Mouse (Mus musculus): ENCODE results near the gene Mthfr. TPM values are rescaled to one million over a fixed set of nuclear protein-coding genes. Genes with fewer than 3 reads are reported as not detected.

The Mthfr gene
- polyA plus RNA-seq, 1 experiment from 2014 or later: 19.9 TPM

DNA sequence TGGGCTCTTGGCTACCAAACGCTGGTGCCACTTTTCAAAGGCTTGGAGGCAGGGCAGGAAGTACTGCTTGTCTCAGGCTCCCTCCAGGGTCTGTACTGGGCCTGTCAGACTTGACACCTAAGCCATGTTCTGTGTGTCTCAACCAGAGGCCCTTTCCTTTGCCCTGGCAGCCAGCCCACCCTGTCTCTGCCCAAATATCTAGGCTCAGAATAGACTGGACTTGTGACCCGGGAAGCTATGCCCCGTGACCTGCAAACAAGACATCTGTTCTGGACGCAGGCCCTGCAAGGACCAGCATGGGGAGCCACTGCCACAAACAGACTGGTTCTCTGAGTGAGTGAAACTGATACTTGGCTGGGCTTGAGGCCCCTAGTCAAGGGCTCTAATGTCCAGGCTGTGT, 17.9 kb downstream of the Mthfr start:
- H3K4me2 ChIP-seq: no peak overlapping the region
- H3K27me3 ChIP-seq: no peaks in the 10 kb centered on the region
- H3K9ac ChIP-seq: no peak overlapping the region
- no peak for ATAC-seq (ENCODE audit: low read depth)
- peaks cover 73% of the 10 kb centered on the region for H3K36me3 ChIP-seq
- WGBS: 87% methylated on average over 4 of the region's 4 CpGs
- H3K4me3 ChIP-seq: no peak overlapping the region
- H3K27ac ChIP-seq (replicated peaks): no peak overlapping the region
- no peaks in the 10 kb centered on the region for H3K9me3 ChIP-seq
- no peaks in the 10 kb centered on the region for H3K4me1 ChIP-seq (replicated peaks)

DNA sequence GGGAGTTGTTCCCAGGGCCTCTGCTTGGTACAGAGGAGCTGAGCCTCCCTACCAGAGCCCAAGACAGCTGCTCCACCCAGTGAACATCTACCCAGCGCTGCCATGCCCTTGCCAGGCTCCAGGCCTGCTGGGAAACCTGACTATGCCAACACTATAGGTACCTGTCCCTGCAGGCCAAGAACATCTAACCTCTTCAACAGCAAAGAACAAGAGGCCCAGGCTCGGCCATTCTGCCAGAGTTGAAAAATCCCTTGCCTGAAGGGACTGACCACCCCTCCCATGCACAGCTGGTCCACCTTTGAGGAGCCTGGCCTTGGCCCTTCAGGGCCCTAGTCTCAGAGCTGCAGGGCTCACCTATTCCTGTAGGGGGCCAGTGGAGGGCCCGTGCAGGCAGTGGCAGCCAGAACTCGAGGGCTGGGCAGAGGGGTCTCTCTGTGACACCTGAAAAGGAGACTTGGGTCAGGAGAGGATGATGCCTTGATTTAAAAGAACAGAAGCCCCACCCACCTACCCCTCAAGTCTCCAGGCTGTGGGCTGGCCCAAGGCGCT, 18.9 kb downstream of the Mthfr start:
- no peak overlapping the region for H3K4me2 ChIP-seq
- H3K27me3 ChIP-seq: no peaks in the 10 kb centered on the region
- no peak overlapping the region for H3K4me3 ChIP-seq
- H3K9ac ChIP-seq: no peak overlapping the region
- peaks cover 64% of the 10 kb centered on the region for H3K36me3 ChIP-seq
- WGBS: 72% methylated on average over 5 of the region's 5 CpGs
- H3K27ac ChIP-seq (replicated peaks): no peak overlapping the region
- H3K9me3 ChIP-seq: no peaks in the 10 kb centered on the region
- H3K4me1 ChIP-seq (replicated peaks): no peaks in the 10 kb centered on the region
- ATAC-seq (ENCODE audit: low read depth): no peak

DNA sequence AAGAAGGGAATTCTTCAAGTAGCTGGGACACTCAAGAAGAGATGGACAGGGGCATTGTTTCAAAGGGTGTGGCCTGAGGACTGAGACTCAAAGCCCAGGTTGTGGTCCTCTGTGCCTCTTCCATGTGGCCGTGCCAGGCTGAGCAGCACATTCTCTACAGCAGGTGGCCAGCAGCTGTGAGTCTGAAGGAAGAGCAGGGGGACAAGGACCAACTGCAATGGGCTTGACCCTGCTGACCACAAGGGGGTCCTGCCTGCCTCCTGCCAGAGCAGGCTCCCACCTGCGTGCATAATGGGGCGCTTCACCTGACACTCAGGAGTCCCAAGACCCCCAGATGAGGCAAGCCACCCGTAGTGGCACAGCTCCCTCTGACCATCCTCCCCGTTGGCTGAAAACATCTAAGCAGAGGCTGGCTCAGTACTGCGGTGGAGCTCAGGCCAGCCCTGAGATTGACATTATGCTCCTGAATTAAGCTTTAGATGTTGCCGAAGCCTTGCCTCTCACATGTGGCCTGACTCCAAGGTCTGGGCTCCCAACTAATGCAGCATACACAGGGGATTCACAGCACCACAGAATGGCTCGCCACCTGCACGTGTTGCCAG, 19.4 kb downstream of the Mthfr start:
- H3K4me3 ChIP-seq: no peak overlapping the region
- no peaks in the 10 kb centered on the region for H3K4me1 ChIP-seq (replicated peaks)
- H3K4me2 ChIP-seq: no peak overlapping the region
- no peaks in the 10 kb centered on the region for H3K27me3 ChIP-seq
- 95% methylated on average over 9 of the region's 9 CpGs for WGBS
- no peak overlapping the region for H3K27ac ChIP-seq (replicated peaks)
- peaks cover 58% of the 10 kb centered on the region for H3K36me3 ChIP-seq
- ATAC-seq (ENCODE audit: low read depth): no peak
- no peak overlapping the region for H3K9ac ChIP-seq
- no peaks in the 10 kb centered on the region for H3K9me3 ChIP-seq

DNA sequence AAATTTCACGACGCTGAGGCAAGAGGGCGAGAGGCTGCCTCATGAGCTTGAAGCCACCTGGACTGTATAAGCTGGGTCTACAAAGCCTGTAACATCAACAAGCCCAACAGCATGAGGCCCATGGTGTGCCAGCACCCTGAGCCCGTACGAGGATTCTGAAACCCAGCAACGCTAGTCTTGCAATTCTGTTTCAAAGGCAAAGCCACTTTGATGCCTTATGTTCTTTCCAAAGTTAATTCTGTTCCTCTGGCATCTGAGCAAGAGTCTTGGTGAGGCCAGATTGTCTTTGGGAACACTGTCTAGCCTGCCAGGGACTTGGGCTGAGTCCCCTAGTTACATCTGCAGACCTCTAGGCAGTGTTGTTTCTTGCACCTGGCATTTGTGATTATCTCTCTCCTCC, 20.1 kb downstream of the Mthfr start:
- WGBS: 91% methylated on average over 6 of the region's 6 CpGs
- H3K4me3 ChIP-seq: no peak overlapping the region
- H3K36me3 ChIP-seq: peaks cover 51% of the 10 kb centered on the region
- no peak overlapping the region for H3K9ac ChIP-seq
- H3K4me2 ChIP-seq: no peak overlapping the region
- H3K27me3 ChIP-seq: no peaks in the 10 kb centered on the region
- no peaks in the 10 kb centered on the region for H3K9me3 ChIP-seq
- H3K4me1 ChIP-seq (replicated peaks): no peaks in the 10 kb centered on the region
- no peak for ATAC-seq (ENCODE audit: low read depth)
- H3K27ac ChIP-seq (replicated peaks): no peak overlapping the region

DNA sequence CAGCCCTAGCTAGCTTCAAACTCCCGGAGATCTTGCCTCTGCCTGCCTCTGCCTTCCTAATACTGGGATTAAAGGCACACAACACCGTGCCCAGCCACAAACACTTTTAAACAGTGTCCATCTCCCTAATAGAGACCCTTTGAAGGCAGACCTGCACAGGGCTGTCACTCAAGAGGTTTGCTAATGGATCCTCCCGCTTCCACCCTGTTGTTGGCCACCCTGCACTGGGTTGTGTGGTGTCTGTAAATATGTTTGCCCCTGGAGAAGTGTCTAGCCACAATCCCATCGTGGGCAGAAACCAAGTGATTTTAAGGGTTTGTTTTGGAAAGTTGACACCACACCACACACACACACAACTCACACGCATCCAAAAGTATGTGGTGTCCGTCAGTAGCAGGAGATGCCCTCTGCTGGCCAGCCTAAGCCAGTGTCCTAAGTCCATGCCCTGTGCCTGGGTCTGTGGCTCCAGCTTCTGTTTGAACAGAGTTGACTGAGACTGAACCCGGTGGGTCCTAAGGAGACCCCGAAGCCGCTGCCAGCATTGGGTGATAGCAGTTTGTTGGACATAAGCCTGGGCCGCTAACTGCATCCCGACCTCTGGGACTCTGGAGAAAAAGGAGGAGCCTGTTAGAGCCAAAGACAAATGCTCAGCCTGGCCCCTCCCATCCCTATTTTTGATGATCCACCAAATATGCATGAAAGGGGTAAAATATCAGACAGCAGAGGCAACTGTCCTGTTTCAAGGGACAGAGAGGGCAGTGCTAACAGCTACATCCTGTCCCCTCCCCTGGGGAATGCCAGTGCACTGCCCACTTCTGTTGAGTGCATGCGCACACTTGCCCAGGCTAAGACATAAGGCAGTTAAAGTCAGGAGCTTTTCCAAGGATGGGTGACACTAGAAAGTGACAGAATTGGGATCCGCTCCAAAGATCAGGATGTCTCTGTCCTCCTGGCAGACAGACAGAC, 21.5 kb downstream of the Mthfr start:
- Histone ChIP-seq H3K27me3 (no peaks in the 10 kb centered on the region), H3K4me2 (no peak overlapping the region), H3K4me1 (replicated peaks) (no peaks in the 10 kb centered on the region), H3K36me3 (peaks cover 38% of the 10 kb centered on the region), H3K4me3 (no peak overlapping the region), H3K9ac (no peak overlapping the region), H3K27ac (replicated peaks) (no peak overlapping the region), H3K9me3 (no peaks in the 10 kb centered on the region)
- no peak for ATAC-seq (ENCODE audit: low read depth)
- WGBS: 55% methylated on average over 13 of the region's 13 CpGs

DNA sequence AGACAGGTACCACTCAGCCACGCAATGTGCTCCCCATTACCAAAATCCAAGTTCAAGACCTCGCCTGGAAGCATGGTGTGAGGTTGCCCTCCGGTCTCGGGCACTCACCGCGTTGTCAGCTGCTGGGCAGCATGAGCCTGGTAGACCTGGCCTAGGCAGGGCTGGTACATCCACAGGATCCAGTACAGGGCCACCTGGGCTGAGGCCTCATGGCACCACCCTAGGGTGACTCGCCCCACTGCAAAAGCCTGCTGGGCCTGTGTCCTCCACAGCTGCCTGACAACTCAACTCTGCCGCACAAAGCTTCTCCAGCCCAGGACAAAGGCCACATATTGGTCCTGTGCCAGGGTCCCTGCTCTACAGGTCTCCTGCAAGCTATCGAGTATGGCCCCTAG, 22.2 kb downstream of the Mthfr start:
- no peaks in the 10 kb centered on the region for H3K27me3 ChIP-seq
- no peak for ATAC-seq (ENCODE audit: low read depth)
- WGBS: 89% methylated on average over 9 of the region's 9 CpGs

DNA sequence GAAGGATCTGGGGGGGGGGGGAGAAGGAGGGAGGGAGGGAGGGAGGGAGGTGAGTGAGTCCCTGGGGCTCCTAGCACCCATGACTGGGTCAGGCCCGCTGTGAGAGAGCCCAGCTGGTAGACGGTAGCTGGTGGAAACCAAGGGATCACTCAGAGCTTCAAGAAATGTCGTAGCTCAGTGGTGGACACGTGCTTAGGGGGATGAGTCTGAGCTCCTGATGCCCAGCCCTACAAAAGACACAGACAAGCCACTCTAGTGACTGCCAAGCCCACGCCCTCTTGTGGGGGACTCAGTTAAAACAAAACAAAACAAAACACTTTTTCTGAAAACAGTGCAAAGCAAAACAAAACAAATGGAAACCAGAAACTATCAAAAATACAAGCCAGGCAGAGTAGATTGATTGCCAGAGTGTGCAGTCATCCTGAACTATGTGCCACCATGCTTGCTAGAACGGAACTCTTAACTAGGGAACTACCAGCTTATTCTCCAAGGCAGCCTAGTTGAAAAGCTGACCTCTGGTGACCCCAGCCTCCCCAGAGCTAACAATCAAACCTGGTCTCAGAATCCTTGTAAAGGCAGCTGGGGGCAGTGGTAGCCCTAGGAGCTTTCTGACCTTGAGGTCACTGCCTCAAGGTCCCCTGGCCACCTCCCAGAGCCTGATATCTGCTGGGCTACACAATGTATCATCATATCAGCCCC, 27.0 kb downstream of the Mthfr start:
- H3K9me3 ChIP-seq: no peaks in the 10 kb centered on the region
- H3K27me3 ChIP-seq: no peaks in the 10 kb centered on the region
- H3K36me3 ChIP-seq: no peaks in the 10 kb centered on the region
- no peak for ATAC-seq (ENCODE audit: low read depth)
- no peak overlapping the region for H3K4me3 ChIP-seq
- WGBS: 42% methylated on average over 6 of the region's 6 CpGs
- H3K9ac ChIP-seq: no peak overlapping the region
- 0 out of 2 replicates have a peak, but pooled peaks cover 3% of the 10 kb centered on the region for H3K4me1 ChIP-seq (replicated peaks)
- no peak overlapping the region for H3K27ac ChIP-seq (replicated peaks)
- no peak overlapping the region for H3K4me2 ChIP-seq

More for the DNA sequence above, 22.2 kb downstream of the Mthfr start:
- no peak overlapping the region for H3K27ac ChIP-seq (replicated peaks)
- H3K4me1 ChIP-seq (replicated peaks): no peaks in the 10 kb centered on the region
- H3K36me3 ChIP-seq: peaks cover 31% of the 10 kb centered on the region
- H3K4me2 ChIP-seq: no peak overlapping the region
- H3K9ac ChIP-seq: no peak overlapping the region
- no peak overlapping the region for H3K4me3 ChIP-seq
- H3K9me3 ChIP-seq: no peaks in the 10 kb centered on the region

DNA sequence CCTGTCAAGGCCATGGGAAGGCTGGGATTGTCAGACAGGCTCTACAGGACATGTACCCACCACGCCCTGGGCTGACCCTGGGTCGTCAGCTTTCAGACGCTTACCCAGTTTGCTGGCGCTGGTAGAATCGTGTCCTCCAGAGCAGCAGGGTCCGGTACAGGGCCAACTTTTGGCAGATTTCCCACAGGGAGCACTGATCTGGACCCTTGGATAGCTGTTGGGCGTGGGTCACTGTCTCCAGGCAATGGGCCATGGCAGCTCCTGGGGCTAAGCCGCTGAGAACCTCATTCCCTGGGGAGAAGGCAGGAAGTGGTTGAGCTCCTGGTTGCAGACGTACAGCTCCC, 27.5 kb downstream of the Mthfr start:
- H3K27me3 ChIP-seq: no peaks in the 10 kb centered on the region

DNA sequence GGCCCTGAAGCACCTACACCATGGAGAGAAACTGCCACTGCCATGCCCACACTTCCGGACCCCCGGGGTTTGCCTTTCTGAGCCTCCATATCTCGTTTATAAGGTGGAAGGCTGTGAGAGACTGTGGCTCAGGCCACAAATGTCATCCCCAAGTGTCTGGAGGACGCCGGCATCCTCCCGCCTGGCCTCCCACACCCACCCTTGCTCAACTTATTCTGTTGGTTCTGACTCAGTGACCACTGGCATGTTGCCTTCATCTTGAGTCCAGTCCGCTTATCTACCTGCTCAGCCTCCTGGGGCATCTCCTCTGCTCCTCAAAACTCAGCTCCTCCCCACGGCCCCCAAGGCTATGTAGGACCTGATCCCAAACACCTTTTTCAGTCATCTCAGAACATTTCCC, 28.5 kb downstream of the Mthfr start:
- Histone ChIP-seq H3K36me3 (no peaks in the 10 kb centered on the region), H3K4me1 (replicated peaks) (0 out of 2 replicates have a peak, but pooled peaks cover 8% of the 10 kb centered on the region), H3K27me3 (no peaks in the 10 kb centered on the region), H3K9me3 (no peaks in the 10 kb centered on the region), H3K4me3 (no peak overlapping the region), H3K9ac (no peak overlapping the region), H3K4me2 (no peak overlapping the region), H3K27ac (replicated peaks) (no peak overlapping the region)
- ATAC-seq (ENCODE audit: low read depth): no peak
- WGBS: 93% methylated on average over 8 of the region's 8 CpGs

More for the DNA sequence above, 27.5 kb downstream of the Mthfr start:
- no peak for ATAC-seq (ENCODE audit: low read depth)
- no peak overlapping the region for H3K9ac ChIP-seq
- no peak overlapping the region for H3K4me2 ChIP-seq
- no peak overlapping the region for H3K27ac ChIP-seq (replicated peaks)
- WGBS: 58% methylated on average over 9 of the region's 9 CpGs
- no peaks in the 10 kb centered on the region for H3K9me3 ChIP-seq
- H3K4me3 ChIP-seq: no peak overlapping the region
- H3K36me3 ChIP-seq: no peaks in the 10 kb centered on the region
- H3K4me1 ChIP-seq (replicated peaks): 0 out of 2 replicates have a peak, but pooled peaks cover 5% of the 10 kb centered on the region

DNA sequence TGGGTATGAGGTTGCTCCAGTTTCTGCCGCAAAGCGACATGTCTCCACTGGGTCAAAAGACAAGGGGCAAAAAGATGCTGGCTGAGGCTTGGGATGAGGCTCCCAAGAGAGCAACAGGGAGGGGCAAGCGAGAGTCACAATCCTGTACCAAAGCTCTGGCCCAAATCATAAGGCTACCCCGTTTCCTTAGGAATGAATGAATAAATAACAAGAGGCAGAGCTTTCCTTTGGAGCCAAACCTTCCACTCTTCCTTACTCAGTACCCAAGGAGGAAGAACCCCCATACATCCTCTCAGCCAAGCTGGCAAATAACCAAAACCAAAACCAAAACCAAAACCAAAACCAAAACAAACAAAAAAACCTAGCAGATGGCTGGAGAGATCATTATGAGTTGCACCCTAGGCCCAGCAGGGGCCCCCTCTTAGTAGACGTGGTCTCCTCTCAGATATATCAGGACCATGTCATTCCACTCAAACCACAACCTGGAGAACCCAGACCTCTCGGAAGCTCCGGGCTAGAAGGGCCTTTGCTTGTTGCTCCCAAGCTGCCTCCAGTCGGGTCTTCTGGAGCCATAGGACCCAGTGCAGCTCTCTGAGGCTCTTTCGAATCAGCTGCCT, 30.8 kb downstream of the Mthfr start:
- no peak overlapping the region for H3K4me2 ChIP-seq
- H3K36me3 ChIP-seq: no peaks in the 10 kb centered on the region
- ATAC-seq (ENCODE audit: low read depth): no peak
- 87% methylated on average over 9 of the region's 9 CpGs for WGBS
- no peaks in the 10 kb centered on the region for H3K27me3 ChIP-seq
- no peak overlapping the region for H3K4me3 ChIP-seq
- 0 out of 2 replicates have a peak, but pooled peaks cover 8% of the 10 kb centered on the region for H3K4me1 ChIP-seq (replicated peaks)
- no peaks in the 10 kb centered on the region for H3K9me3 ChIP-seq
- H3K27ac ChIP-seq (replicated peaks): no peak overlapping the region
- no peak overlapping the region for H3K9ac ChIP-seq

DNA sequence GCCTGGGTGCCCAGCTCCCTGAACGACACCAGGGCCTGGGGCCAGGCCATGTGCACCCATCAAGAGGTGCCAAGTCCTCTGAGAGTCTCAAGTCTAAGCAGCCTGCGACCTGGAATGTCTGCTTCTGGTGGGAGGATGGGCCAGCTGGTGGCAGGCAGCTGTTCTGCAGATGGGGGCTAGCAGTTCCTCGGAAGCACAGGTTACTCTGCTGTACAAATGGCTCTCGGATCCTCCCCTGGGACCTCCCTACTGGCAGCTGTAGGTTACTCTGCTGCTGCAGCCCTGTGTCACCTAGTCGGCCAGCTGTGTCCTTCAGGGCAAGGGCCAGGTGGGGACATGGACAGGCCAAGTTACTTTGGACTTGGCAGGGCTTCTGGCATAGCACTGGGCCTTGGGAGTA, 32.6 kb downstream of the Mthfr start:
- 45% methylated on average over 5 of the region's 5 CpGs for WGBS
- no peak overlapping the region for H3K4me3 ChIP-seq
- no peak overlapping the region for H3K9ac ChIP-seq
- H3K9me3 ChIP-seq: no peaks in the 10 kb centered on the region
- no peak for ATAC-seq (ENCODE audit: low read depth)
- no peak overlapping the region for H3K4me2 ChIP-seq
- H3K27ac ChIP-seq (replicated peaks): no peak overlapping the region
- H3K4me1 ChIP-seq (replicated peaks): 0 out of 2 replicates have a peak, but pooled peaks cover 10% of the 10 kb centered on the region
- no peaks in the 10 kb centered on the region for H3K27me3 ChIP-seq
- H3K36me3 ChIP-seq: no peaks in the 10 kb centered on the region

All from neural tube, embryonic 13.5 days (tissue).